Mouse (Mus musculus) cerebellum, postnatal 25 days (tissue): ENCODE measurements at regions not wholly inside any gene's neighbourhood (a gene's known extent, or its start where the extent isn't known, plus 50 kb on each side); places are given as distances from the start of the nearest gene placed in this dataset.
"Not testable (repeated sequence)": the region's sequence is repeated elsewhere in the genome, so short reads cannot be mapped to it uniquely, and the experiment has no call there.

Experiments used
- DNase-seq, 2 experiments: peaks; one replicate each; pipeline ENCODE4 v3.0.0; 2021; ENCODE audit warnings: mixed read lengths in 2 of 2

DNA sequence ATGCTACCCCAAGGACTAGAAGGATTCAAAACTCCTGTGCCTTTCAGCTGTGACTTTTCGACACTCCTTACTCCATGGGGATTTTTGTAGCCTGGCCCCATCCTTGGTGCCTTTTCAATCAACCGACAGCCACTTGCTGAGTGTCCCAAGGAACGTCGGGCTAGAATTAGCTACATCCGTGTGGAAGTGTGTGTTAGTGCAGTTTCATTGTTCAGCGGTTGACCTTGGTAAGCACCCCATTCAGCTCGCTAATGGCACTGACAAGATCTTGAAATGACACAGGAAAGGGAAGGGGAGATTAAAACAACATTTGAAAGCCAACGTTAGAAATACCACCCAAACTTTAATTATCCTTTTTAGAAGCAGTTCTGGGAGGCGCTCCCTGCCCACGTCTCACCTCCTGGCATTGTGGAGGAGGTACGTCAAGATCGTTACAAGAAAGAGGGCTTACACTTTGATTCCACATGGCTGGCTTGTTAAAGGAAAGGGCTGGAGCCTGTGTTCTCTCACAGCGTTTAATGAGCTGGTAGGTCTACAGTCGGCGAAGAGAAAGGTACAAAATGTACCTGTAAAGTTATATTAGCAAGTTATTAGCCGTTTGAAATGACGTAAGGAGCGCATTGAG is 536.4 kb downstream of the Fam19a2 start:
- no peak for DNase-seq

DNA sequence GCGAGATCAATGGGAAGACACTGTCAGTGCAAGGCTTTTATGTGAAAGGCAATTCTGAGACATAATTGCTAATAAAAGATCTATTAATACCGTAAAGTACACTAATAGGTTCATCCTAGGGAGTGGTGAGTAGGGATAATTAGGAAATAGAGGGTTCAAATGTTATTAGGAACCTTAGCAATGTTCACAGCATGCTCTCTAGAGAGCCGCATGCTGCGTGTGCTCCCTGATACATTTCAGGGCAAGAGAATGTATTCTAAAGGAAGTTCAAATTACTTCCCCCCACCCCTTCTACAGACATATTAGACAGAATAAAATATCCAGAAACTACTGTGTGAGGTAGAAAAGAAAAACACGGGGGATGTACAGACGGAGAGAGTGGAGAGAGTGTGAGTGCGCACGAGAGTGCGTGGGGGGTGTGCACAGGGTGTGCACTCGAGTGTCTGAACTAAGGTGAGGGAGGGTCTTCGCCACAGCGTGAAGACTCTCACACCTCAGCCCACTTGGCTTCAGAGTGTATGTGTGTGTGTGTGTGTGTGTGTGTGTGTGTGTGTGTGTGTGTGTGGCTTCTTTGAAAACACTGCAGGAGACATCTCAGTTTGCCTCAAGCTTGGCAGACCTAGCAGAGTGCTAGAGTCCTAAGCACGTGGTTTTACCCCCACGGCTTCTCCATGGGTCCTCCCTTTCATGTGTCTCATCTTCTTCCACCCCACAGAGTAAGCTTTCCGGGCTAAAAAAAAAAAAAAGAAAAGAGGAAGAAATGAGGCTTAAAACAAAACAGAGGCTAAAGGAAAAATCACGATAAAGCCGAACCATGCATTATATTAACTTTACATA is 537.1 kb downstream of the Fam19a2 start:
- no peak for DNase-seq

DNA sequence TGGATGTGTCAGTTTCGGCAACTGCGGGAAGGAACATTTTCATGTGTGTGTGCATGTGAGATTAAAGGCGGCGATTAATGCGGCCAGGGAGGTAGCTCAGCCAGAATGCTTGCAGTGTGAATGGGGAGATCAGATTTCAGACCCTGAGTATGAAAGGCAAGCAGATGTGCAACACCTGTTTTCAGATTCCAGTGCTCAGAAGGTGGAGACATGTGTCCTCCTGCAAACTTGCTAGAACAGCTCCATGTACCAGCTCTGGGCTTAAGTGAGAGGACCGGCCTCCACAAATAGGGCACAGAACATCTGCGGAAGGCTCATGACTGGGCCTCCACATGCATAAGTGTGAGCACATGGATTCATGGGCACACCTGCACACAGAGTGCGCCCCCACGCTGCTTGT is 547.1 kb downstream of the Fam19a2 start:
- DNase-seq, result no peak

DNA sequence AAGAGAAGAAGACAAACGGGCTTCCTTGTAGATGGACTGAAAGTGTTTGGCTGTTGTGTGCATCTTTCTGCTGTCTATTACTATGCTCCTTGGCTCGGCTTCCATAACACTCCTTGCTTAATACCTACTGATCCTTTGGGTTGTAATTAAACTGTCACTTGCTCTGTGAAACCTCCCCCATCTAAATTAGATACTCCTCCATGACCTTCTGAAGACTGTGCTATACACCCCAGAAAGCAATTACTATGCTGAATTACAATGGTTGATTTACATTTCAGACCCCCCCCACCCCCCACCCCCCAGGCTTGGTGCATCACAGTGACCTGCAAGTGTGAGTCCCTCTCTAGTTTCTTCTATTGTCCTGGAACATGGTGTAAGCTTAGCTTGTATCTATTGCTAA is 549.3 kb downstream of the Fam19a2 start:
- no peak for DNase-seq

DNA sequence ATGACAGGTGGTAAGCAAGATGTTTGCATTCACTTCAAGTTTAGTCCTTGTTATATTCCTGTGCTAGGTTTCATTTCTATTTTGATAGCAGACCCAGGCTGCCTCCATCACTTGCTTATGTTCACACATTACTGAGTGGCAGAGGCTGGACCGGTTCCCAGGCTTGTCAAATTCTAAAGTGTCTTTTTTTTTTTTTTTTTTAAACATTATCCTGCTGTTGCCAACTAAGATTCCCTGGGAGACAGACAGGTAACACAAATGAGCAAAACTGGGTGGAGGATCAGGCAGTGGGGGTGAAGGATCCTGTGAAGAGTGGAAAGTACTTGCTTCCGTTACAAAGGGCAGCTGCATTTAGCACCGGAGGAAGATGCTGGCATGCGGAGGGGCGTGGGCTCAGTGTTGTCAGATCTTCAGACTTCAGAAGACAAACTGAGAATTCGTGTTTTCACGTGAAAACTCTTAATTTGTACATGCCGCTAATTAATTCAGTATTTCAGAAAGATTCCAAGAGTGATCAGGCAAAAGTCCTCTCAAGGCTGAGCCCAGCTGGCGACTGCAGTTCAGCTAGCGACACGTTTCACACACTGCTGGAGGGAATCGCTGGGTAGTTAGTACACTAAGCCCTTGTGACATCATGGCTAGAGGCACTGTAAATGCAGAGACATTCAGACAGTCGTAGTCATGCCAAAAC is 576.4 kb downstream of the Fam19a2 start:
- DNase-seq, result peak in 1 of 2 experiments; percentile 3

DNA sequence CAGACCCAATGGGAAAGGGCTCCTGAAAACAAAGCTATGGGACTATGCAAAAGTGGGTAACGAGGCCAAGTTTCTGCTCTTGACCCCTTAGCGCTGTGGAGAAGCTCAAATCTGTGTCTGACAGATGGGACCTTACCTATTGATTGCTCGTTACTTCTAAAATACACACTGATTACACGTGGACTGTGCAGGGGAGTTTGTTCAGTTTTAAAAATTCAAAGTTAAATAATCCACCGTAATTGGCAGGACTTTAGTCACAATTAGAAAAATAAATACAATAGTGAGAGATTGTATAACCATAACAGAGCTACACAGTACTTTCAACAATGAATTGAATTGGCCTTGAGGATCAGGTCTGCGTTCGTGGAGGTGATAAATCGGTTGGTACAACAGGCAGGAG is 578.3 kb downstream of the Fam19a2 start:
- no peak for DNase-seq

DNA sequence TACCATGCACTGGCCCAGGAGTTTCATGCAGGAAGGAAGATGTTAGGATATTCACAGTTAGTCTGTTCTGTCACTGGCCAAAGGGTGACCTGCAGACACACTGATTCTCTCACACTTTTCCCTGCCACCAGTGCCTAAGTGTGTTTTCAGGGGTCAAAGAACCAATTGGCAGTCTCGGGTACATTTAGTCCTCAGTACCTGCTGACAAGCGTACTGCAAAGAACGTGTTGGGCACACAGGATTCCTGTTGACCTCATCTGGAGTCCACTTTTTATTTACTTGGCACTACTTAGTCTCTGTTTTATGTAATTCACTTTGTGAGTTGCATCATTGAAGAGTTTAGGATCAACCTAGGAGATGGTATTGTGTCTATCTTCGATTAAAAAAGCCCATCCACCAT is 579.8 kb downstream of the Fam19a2 start:
- DNase-seq, result no peak

DNA sequence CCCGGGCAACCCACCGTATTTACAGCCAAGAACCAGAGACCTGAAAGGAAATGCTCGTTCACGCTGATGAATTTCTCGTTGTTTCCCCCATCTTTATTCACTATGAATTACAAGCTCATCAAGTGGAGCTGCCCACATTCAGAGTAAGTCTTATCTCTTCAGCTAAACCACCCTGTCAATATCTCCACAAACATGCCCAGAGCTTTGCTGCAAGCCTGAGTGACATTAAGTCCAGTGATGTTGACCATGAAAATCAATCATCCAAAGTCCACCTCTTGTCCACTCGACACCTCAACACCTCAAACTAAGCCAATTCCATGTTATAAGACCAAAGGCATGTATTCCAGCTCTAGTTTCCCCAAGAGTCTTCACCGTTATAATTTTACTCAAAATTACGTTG is 582.8 kb downstream of the Fam19a2 start:
- no peak for DNase-seq

DNA sequence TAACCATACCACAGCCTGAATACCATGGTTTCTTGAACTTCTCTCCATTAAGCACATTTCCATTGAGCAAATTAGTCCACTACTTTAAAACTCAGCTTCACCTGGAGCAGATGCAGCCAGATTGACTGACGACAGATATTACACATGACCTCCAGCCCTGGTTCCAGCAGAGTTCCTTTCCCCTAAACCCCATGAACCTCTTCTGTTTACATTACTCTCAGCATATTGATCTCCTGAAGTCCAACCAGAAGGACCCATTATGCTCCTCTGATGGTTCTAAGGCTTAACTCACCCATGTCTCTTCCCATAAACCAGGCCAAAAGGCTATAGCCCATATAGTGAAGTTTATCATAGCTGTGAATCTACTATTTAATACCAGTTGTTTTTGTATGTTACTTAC is 584.8 kb downstream of the Fam19a2 start:
- DNase-seq, result no peak

DNA sequence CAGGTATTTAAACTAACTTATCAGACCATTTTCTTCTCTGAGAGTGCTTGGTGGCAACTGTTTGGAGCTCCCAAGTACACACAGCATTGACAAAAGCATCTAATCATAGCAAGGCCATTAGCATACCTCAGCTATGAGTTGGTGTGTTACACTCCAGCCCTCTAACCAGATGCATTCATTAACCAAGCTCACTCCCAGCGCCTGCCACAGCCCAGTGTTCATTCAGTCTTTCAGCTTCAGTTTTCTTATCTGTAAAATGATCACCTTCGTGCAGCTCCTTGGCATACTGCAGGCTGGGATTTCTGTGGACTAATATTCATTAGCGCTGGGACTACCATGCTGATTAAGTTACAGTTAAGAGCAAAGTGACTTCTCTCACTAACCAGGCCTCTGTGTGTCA is 611.7 kb downstream of the Fam19a2 start:
- no peak for DNase-seq

DNA sequence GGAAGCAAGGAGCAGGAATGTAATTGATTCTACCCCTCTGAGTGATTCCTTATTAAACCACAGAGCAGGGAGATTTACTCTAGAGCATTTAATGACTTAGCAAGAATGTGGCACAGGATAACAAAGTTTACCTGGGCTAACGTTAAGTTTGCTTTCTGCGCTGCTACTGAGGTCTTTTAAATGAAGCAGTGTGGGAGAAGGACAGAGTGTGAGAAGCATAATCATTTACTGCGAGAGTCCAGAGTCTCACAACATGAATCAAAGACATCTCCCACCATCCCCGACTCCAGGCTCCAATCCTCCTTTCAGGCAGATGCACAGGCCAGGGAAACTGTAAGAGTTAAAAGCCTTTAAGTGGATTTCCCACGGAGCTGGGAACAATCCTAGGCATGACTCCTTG is 612.1 kb downstream of the Fam19a2 start:
- DNase-seq, result no peak

DNA sequence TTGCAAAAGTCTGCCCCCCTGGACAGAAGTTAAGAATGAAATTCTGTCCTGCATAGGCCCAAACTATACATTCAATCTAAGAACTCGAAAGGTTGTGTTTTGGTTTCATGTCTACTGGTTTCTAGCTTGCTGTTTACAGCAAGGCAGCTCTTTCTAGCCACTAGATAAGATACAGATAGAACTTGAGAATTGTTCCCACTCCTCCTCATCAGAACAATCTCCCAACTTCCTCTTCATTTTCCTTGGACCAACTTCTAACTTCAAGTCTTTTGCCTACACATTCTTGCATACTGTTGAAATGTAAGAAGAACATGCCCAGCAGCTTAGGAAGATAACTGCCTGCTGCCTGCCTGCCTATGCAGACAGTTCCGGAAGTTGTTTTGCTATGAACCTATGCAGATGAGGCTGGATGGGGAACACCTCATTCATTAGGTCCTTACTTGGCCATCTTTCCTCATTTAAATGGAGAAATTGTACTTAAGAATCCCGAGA is 624.9 kb downstream of the Fam19a2 start:
- DNase-seq, result no peak

DNA sequence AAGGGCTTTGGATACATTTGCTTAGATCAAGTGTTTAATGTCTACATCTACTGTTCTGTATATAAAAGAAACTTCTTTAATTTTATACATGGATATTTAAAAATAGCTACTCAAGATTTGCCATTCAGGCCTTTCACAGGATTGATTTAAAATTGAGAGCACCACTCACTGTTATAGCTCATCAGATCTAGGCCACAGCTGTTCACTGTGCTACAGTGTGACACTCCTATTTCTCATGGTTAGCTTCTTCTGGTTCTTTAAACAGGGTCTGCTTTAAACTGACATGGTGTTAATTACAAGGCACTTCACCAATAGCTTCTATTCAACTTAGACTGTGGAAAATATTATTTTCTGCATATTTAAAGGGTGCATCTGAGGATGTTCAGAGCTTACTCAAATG is 655.3 kb downstream of the Fam19a2 start:
- DNase-seq, result no peak

DNA sequence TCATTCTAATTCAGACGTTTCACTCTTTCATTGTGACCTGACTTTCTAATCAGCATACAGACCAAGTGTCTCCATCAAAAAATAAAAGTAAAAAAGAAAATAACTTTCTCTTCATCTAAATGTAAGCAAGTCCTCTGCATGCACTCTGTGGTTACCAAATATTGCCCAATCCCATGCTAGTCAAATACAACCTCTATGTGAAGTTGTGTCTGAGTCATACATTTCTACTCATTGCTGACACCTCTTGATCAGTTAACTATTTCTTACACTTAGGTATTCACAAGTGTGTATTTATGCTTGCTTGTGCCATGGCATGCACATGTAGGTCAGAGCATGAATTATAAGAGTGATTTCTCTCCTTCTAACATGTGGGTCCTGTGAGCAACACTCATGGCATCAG is 666.2 kb downstream of the Fam19a2 start:
- no peak for DNase-seq

DNA sequence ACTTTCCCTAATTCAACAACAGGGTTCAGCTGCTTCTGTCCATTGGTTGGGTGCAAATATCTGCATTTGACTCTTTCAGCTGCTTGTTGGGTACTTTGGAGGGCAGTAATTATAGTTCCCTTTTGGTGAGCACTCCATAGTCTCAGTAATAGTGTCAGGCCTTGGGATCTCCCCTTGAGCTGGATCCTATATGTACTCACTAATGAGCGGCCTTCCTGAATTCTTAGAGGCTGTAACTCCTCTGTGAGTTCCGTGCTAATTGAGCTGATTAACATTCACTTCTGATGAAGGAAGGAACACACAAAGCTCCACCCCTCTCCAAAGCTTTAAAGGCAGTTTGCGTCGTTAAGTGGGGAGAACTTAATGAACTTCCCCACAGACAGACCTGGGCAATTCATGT is 674.9 kb downstream of the Fam19a2 start:
- DNase-seq, result not testable (repeated sequence)
